Mouse (Mus musculus) 3134 (cell line): ENCODE measurements around the gene Dcaf6.

Source experiments
- DNase-seq: peaks from one replicate; pipeline ENCODE4 v3.0.0-alpha.2; 2011; ENCODE audit warnings: low spot score; ENCODE audit not compliant: insufficient read length; ENCODE audit errors: extremely low read depth

Dcaf6 gene

GRCm38 (mm10) chr1:165280741-165281140 is 179.5 kb downstream of the Dcaf6 start:
- no peak for DNase-seq
